Mouse (Mus musculus) spleen, adult 2 months (tissue): ENCODE measurements at regions not wholly inside any gene's neighbourhood (a gene's known extent, or its start where the extent isn't known, plus 50 kb on each side); places are given as distances from the start of the nearest gene placed in this dataset.
"Not testable (repeated sequence)": the region's sequence is repeated elsewhere in the genome, so short reads cannot be mapped to it uniquely, and the experiment has no call there.

Experiments
- DNase-seq, 2 experiments: peaks; one replicate each; pipeline versions ENCODE4 v3.0.0 to v3.0.0-alpha.2; 2012 to 2021; ENCODE audit warnings: low spot score in 2 of 2, low read depth in 1 of 2
- H3K27ac ChIP-seq: fragments of 200-500 bp; 2 replicates; pipeline ENCODE4 v1.5.1; 2012; ENCODE audit warnings: low read length, inconsistent platforms; ENCODE audit not compliant: insufficient read depth
- H3K27me3 ChIP-seq: fragments of 200-500 bp; 2 replicates; pipeline ENCODE4 v1.6.1; 2012; ENCODE audit warnings: mild to moderate bottlenecking, moderate library complexity, low read length, inconsistent platforms; ENCODE audit not compliant: control insufficient read depth, insufficient read depth
- H3K36me3 ChIP-seq: fragments of 200-500 bp; 2 replicates; pipeline ENCODE4 v1.6.1; 2012; ENCODE audit warnings: mild to moderate bottlenecking, low read length, inconsistent platforms; ENCODE audit not compliant: control insufficient read depth, insufficient read depth
- H3K4me1 ChIP-seq: fragments of 200-500 bp; 2 replicates; pipeline ENCODE4 v1.6.1; 2011; ENCODE audit warnings: inconsistent platforms; ENCODE audit not compliant: control insufficient read depth, insufficient read depth, insufficient read length
- H3K4me3 ChIP-seq: fragments of 200-500 bp; 2 replicates; pipeline ENCODE4 v1.5.1; 2011; ENCODE audit warnings: mild to moderate bottlenecking, inconsistent platforms; ENCODE audit not compliant: insufficient read depth, insufficient read length; ENCODE audit errors: extremely low read depth
- CTCF ChIP-seq: fragments of 200-500 bp; IDR thresholded peaks from 2 replicates; pipeline ENCODE4 v1.5.1; 2011; ENCODE audit warnings: mild to moderate bottlenecking, inconsistent platforms; ENCODE audit not compliant: insufficient read depth, insufficient read length, insufficient replicate concordance; ENCODE audit errors: extremely low read depth
- POLR2A ChIP-seq: fragments of 200-500 bp; IDR thresholded peaks from 2 replicates; pipeline ENCODE4 v1.6.1; 2011; ENCODE audit warnings: low read depth, low read length, inconsistent platforms
- WGBS: fragments of 180-500 bp; shearing (Covaris S2); methylation state at CpG from one replicate; pipeline ENCODE4 v1.1.7; 2018; 5-methylcytosine and 5-hydroxymethylcytosine counted together

GRCm38 (mm10) chr3:129411389-129412054, 79.0 kb upstream of the Enpep start:
- no peak overlapping the region for H3K4me3 ChIP-seq
- no peak overlapping the region for H3K27ac ChIP-seq
- H3K4me1 ChIP-seq = no peaks in the 10 kb centered on the region
- H3K36me3 ChIP-seq = no peaks in the 10 kb centered on the region
- TF ChIP-seq POLR2A (no peak), CTCF (no peak)
- no peak for DNase-seq
- no peaks in the 10 kb centered on the region for H3K27me3 ChIP-seq
- WGBS = 92% methylated on average over 13 of the region's 13 CpGs

GRCm38 (mm10) chr3:129412126-129412960, 79.8 kb upstream of the Enpep start:
- H3K27ac ChIP-seq = no peak overlapping the region
- no peak for DNase-seq
- TF ChIP-seq POLR2A (no peak), CTCF (no peak)
- H3K27me3 ChIP-seq = no peaks in the 10 kb centered on the region
- 65% methylated on average over 11 of the region's 11 CpGs for WGBS
- no peaks in the 10 kb centered on the region for H3K4me1 ChIP-seq
- H3K36me3 ChIP-seq = no peaks in the 10 kb centered on the region
- H3K4me3 ChIP-seq = no peak overlapping the region

- Histone ChIP-seq H3K36me3 (no peaks in the 10 kb centered on the region), H3K4me3 (no peak overlapping the region), H3K27me3 (no peaks in the 10 kb centered on the region), H3K27ac (no peak overlapping the region), H3K4me1 (no peaks in the 10 kb centered on the region)
- no peak for TF ChIP-seq POLR2A
- TF ChIP-seq CTCF = no peak
- no peak for DNase-seq
- WGBS = 86% methylated on average over 8 of the region's 8 CpGs
Observed at GRCm38 (mm10) chr3:129412961-129413246, 80.4 kb upstream of the Enpep start.

GRCm38 (mm10) chr3:129415656-129416055, 83.1 kb upstream of the Enpep start:
- 90% methylated on average over 5 of the region's 5 CpGs for WGBS
- Histone ChIP-seq H3K36me3 (no peaks in the 10 kb centered on the region), H3K4me1 (no peaks in the 10 kb centered on the region), H3K27me3 (no peaks in the 10 kb centered on the region), H3K4me3 (no peak overlapping the region), H3K27ac (no peak overlapping the region)
- DNase-seq = no peak
- TF ChIP-seq CTCF (no peak), POLR2A (no peak)

- H3K4me1 ChIP-seq = no peaks in the 10 kb centered on the region
Observed at GRCm38 (mm10) chr3:129416337-129416736, 83.8 kb upstream of the Enpep start.

GRCm38 (mm10) chr3:129421620-129422239, 89.2 kb upstream of the Enpep start:
- H3K4me3 ChIP-seq, H3K36me3 ChIP-seq, H3K4me1 ChIP-seq, H3K27me3 ChIP-seq, H3K27ac ChIP-seq: not testable (repeated sequence)
- TF ChIP-seq CTCF = peak; percentile 87
- 49% methylated on average over 9 of the region's 10 CpGs for WGBS
- DNase-seq = peak; percentile 13 to 40

More at GRCm38 (mm10) chr3:129416337-129416736, 83.8 kb upstream of the Enpep start:
- 86% methylated on average over 9 of the region's 9 CpGs for WGBS
- H3K36me3 ChIP-seq = no peaks in the 10 kb centered on the region
- no peak for TF ChIP-seq CTCF
- no peak for TF ChIP-seq POLR2A
- H3K27me3 ChIP-seq = no peaks in the 10 kb centered on the region
- no peak for DNase-seq
- H3K4me3 ChIP-seq = no peak overlapping the region
- H3K27ac ChIP-seq = no peak overlapping the region
